Mouse (Mus musculus) cerebellum, postnatal 36 days (tissue): ENCODE results near the gene Atoh7.
"Not testable (repeated sequence)": the region's sequence is repeated elsewhere in the genome, so short reads cannot be mapped to it uniquely, and the experiment has no call there.

Experiments
- DNase-seq, 2 experiments: peaks; one replicate each; pipeline ENCODE4 v3.0.0; 2021 to 2022; ENCODE audit warnings: mixed read lengths in 2 of 2

The Atoh7 gene

DNA sequence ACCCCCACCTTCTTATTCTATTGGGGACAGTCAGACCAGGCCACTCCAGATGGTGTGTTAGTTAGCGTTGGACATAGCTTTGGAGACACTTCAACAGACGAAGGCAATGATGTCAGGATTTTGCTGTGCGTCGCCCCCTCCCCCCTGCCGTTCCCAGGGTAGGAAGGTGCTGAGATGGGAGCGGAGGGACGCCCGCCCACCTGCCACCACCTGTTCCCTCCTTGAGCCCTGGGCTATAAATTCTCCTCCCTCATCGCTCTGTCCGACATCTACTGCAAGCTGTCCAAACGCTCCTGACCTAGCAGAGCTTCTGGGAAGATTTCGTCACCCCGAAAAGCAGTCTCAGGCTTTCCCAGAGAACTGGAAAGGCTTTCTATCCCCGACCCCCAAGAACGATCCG lies at the start of gene Atoh7:
Gene Atoh7 (plus strand): TSS at position 131 of the 400 bp plus-strand sequence.
- DNase-seq: peak; percentile 92 to 94

DNA sequence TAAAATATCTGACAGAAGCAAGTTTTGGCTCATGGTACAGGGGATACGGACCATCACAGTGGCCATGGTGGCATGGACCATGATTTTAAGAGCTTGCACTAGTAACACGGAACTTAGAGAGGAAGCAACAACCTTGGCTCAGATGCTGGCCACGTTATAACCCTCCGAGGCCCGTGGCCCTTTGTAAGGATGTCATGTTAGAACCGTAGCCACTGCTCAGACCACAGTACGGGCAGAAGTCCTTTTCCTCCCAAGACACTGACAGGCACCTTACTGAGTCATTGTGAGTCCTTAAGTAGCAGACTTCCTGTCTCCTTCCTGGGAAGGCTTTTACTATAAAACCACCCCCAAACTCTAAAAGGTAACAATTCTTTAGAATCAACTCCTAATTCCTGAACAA lies 48.2 kb upstream of the Atoh7 start:
- DNase-seq: no peak

DNA sequence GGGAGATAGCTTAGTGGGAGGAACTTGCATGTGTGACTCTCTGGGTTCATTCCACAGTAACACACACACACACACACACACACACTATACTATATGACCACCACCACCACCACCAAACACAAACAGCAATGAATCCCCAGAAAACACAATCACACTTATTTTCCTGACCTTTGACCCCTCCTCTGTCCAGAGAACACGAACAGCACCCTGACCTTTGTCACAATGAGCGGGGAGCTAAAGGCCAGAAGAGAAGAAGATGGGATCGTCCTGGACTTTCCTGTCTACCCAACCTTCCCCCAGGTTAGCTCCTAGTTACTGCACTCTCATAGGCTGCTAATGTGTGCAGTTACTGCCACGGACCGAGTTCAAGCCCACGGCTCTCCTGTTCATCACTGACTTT lies 47.4 kb upstream of the Atoh7 start:
- DNase-seq: no peak

DNA sequence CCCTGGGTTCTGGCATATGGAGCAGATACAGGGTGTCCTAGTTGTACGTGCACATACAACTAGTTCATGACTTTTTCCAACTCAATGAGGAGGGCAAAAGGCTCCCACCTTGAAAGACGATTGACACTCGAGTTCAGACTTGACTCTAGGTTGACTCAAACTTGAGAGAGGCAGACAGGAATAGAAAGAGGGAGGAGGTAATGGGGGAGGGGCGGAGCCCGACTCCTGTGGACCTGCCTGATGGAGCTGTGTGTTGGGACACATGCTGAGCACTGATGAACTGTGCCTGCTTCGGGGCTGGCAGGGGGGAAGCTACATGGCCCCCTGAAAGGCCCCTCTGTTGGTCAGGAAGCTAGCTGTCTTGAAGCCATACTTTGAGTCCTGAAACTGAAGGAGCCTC lies 46.4 kb upstream of the Atoh7 start:
- no peak for DNase-seq

DNA sequence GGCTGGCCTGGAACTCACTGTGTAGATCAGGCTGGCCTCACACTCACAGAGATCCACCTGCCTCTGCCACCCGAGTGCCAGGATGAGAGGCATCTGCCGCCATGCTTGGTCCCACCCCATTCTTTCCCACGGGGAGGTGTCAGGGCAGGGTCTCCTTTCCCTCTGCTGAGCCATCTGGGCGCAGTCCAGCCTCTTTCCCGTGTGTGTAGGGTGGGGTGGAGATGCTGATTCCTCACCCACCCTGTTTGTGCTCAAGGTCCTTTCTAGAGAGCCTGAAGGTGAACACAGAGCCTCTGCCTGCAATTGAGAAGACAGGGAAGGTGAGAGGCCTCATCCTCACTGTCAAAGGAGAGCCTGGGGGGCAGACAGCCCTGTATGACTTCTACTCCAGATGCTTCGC lies 45.4 kb upstream of the Atoh7 start:
- not testable (repeated sequence) for DNase-seq

DNA sequence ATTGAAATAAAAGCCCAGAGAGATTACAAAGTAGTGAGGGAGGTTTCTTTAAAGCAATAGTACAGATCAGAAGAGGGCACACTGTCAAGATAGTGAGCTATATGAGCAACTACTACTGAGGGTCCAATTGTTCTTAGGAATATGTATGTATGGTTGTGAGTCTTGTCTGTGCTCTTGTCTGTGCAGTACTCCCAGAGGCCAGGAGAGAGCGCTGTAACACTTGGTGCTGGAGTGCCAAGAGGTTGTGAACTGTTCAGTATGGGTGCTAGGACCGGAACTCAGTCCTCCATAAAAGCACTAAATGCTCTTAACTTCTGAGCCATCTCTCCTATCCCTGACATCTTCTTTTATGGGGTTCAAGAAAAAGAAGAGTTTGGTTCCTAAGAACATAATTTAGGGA lies 44.9 kb upstream of the Atoh7 start:
- no peak for DNase-seq

DNA sequence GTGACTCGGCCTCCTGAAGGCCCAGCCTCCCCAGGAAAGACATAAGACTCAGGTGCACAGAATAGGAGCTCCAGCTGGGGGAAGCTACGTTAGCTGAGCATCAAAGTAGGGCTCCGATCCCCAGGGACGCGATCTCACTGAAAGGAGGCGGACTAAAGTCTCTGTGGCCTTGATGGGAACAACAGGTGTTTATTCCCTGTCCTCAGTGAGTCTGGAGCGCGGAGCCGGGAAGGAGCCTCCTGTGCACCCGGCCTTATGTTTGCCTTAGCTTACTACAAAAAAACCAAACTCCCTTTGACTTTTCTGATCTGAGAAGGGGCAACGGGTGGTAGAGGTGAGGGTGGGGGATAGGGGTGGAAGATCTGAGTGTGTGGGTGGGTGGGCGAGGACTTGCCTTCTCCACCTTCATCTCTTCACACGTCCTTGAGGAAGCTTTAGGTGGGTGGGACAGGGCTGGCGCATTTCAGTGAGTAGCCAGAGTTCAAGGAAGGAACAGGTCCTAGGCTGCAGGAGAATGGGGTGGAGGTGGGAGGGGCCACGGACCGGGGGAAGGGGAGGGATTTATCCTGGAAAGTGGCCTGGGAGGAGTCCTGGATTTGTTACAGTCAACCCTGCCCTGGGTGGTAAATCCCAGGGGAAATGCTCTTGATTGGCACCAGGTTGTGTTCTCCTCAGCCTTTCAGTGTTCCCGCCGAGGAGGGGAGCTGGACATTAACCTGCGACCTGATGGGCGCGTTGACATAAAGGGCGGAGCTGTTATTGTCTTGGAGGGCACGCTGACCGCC lies 42.3 kb upstream of the Atoh7 start:
- no peak for DNase-seq

DNA sequence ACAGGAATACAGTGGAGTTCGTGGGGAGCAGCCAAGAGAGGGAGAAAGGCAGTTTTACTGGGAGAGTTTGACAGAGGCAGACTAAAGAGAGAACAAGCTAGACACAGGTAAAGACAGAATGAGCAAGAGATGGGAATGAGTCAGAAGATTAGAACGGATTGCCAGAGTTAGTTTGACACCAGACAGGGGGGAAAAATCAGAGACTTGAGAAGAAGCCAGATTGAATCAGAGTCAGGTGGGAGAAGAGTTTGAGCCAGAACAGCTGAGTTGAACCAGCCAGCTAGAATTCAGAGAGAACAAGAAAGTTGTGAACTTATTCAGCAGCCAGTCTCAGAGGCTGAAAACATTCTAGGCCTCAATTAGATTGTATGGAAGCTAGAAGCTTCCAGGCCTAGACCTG lies 39.6 kb upstream of the Atoh7 start, which contains the start of gene Pbld1:
Gene Pbld1 (plus strand): TSS at position 301 of the 400 bp plus-strand sequence.
- no peak for DNase-seq

DNA sequence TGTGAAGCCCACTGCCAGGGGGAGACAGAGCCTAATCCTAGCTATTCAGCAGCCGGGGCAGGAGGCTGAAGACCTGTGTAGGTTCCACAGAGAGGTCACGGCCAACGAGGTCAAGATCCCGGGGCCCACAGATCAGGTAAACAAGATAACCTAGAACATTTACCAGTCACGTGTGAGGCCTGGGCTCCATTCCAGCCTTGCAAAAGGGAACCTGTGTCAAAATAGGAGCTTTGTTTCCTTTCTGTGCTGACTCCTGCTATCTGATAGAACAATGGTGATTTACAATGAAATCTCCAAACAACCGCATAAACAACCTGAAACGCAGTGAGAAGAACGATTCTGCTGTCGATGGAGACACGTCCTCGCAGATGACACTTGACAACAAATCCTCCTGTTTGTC lies 39.0 kb upstream of the Atoh7 start:
- DNase-seq: no peak

DNA sequence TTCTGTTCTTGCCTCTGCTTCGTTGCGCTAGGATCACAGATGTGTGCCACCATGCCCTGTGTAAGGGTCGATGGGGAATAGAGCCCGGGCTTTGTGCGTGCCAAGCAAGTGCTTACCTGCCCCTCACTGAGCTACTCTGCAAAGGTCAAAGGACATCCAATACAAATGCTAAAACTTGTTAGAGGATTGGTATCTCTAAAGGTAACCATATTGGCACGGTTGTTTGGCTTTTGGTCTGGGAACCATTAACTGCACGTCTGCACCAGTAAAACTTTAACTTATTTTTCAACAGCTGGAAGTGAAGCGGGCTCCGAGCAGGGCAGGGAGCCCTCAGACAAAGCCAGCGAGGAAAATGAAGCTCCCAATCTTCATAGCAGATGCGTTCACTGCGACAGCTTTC lies 38.2 kb upstream of the Atoh7 start:
- DNase-seq: no peak

DNA sequence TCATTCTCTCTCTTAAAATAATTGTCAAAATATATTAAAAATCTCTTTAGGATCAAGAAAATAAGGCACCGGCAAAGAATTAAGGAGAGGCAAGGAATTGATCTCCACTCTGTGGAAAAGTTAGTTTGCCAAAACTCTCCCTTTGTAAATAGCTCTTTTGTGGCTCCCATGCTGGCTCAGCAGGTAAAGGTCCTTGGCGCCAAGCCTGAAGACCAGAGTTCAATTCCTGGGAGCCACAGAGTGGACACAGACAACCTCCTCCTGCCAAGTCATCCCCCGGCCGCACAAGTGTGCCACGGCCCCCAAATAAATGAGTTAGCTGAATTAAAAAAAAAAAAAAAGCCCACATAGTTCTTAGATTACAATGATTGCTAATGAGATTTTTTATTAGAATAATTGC lies 36.8 kb upstream of the Atoh7 start:
- DNase-seq: no peak

DNA sequence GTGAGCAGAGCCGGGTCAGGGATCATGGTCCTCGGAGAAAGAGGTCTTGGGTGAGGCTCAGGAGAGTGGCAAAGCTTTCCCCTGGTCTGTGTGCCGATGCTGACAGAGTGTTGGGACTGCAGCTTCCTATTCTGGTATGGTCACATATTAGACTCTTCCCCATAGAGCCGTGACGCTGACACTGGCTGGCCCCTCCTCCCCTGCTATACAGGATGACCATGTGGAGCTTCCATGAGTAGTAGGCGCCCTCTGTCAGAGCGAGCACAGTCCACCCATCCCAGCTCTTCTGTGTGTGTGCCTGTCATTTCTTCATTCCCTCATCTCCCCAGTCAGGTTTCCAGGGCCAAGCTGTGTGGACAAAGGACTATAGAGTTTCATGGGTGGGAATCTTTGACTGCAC lies 36.1 kb upstream of the Atoh7 start:
- DNase-seq: no peak

DNA sequence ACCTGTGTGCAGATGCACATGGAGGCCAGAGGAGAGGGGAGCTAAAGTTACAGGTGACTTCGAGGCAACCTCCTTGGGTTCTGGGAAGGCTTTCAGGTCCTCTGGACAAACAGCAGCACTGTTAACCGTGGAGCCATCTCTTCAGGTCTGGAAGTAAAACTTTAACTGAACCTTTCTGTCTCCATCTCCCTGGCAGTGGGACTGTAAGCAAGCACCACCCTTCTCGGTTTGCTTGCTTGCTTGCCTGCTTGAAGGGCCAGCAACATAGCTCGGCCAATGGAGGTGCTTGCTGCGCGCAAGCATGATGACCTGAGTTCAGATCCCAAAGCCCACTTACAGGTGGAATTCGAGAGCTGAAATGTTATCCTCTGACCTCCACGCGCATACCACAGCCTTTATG lies 34.9 kb upstream of the Atoh7 start:
- DNase-seq: no peak

DNA sequence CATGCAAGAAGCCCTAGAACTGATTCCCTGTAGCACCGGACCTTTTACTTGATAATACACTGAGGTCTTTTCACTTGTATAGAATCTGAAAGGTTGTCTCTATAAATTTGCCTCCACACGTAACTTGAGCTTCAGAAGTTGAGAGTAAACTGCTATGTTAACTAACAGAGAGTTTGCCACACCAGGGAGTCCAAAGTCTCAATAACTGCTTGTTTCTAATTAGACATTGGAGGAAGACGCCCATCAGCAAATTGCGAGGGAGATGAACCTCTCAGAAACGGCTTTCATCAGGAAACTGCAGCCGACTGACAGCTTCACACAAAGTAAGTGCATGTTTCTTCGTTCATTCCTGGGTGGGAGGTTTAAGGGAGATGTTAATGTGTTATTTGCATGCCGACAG lies 33.9 kb upstream of the Atoh7 start:
- no peak for DNase-seq

DNA sequence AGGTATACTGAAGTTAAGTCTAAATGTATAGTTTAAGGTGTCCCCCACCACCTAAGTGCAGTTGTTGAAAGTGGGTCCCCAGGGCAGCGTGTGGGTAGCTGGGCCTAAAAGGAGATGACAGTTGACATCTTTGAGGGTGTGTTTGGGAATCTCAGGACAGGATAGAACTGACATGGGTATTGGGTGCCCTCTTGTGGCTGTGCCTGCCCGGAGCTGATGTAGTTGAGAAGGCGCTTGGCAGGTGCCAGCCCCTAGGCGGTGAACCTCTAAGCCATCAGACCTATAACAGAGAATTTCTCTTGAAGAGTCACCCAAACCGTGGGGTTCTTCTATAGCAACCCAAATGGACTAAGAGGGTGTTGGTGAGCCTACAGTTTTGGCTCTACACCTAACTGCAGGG lies 33.5 kb upstream of the Atoh7 start:
- DNase-seq: peak; percentile 91

DNA sequence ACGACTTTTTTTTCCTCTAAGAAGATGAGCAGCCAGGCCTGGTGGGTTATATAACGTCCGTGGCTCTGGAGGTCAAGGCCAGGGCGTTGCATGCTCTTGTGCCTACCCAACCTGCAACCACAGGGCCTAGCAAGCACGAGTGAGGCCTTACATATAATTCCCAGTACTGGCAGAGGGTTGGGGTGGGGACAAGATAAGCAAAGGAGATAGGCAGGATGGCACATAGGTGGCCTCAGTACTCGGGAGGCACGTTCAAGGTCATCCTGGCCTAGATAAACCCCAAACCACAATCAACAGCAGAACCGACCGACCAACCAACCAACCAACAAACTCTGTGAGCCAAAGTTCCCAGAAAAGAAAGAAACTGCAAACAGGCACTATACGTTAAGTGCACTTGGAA lies 13.1 kb upstream of the Atoh7 start:
- no peak for DNase-seq

DNA sequence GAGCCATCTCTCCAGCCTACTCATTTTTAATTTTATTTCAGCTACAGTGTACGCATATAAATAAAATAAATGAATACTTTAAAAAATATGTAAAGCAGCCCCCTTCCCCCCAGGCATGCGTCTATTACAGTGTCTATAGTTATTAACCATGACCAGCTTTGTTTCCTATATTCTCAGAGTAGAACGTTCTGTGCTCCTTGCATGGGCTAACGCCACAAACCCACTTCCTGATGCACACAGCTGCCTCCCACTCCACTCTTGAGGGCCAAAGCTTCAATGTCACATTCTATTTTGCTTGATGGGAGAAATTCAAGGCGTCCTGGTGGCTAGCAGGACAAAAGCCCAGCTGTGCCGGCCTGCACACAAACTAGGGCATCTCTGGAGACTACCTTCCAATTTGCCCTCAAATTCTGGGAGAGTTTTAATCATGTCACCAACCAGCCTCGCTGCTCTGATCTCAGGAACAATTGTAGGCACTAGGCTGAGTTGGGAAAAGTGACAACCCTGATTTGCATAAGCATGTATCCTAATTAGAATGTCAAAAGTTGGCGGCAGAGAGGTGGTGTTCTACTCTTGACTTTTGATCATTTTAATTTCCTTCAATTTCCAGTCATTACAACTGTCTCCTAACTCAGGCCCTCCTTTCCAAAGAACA lies 10.2 kb upstream of the Atoh7 start:
- DNase-seq: no peak

DNA sequence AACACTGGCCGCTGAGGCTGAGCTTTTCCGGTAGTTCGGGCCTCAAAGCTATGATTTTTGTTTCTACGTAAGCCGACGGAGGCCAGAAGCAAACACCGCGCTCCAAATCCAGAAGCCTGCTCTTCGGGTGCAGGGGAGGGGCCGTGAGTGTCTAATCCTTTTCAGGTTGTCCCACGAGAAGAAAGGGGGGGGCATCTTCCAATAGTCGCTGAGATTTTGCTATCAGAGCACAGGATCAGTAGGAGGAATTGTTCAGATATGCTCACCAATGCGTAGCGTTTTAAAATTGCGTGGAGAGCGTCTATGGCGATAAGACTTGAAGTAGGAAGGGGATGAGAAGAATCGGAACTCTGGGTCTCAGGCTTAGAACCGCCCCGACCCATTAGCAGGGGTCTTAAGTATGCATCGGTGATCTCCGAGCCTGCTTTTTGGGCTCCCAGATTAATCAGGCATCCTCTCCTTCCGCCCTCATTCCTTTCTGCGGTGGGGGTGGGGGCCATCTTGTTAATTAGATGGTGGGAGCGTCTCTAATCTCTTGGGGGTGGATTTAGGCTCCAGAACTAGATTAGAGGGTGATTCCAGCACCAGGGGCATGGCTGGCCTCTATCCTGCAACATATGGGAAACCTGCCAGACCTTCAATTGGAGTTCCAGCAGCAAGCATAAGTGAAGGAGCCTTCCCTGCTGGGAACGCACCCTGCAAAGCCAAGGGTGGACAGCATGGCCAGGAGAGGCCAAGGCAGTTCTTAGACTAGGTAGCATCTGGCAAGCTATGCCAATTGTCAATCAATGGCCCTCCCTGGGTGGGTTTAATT lies 9.5 kb upstream of the Atoh7 start:
- peak; percentile 33 to 53 for DNase-seq

DNA sequence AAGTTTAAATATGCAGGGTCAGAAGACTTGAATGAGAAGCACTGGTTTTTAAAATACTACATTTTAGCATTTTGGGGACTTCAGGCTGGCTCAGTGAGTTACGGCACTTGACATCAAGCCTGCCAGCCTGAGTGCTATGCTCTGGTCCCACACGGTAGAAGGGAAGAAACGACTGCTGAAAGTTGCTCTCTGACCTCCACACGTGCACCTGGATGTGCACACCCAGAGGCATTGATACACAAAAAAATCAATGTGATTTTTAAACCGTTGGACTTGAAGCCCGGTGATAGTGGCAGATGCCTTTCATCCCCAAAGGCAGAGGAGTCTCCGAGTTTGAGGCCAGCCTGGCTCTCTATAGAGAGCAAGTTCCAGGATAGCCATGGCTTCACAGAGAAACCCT lies 7.5 kb upstream of the Atoh7 start:
- DNase-seq: no peak

DNA sequence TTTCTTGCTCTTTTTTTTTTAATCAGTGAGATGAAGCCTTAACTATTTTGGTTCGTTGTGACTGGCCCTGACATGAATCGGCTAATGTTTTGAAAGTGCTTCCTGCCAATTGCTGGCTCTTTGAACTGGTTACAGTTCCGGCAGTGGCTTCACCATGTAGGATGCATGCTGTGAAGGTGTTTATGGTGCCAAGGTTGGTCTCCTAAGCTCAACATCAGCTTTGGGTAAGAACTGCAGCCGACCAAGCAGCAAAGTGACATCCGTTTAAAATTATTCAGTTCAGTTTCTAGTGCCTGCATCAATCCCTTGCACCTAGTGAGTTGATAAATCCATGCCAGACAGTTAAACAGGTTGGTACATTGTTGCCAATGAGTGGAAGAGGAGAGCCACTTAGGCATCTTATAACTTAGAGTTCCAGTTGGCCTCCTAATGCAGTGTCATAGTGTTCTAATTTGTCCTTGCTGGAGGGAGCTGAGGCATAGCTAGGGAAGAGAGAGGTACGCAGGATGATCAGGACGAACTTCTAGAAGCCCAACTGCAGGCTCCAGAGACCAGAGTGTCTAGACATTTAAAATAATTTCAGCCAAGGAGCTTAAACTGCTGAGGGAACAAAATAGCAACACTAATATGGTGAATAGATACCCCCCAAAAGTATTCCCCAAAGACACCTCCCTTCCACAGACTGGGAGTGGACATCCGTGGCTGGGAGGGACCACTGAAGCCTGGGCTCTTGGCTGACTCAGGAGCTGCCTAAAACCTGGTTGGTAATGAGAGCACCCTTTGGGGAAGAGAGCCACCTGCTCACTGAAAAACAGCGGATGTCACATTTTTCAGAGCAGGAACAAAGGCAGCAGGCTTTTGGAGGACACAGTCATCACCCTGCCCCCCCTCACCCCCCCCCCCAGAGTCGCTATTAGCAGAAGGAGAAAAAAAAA lies 6.6 kb upstream of the Atoh7 start:
- peak; percentile 64 for DNase-seq

DNA sequence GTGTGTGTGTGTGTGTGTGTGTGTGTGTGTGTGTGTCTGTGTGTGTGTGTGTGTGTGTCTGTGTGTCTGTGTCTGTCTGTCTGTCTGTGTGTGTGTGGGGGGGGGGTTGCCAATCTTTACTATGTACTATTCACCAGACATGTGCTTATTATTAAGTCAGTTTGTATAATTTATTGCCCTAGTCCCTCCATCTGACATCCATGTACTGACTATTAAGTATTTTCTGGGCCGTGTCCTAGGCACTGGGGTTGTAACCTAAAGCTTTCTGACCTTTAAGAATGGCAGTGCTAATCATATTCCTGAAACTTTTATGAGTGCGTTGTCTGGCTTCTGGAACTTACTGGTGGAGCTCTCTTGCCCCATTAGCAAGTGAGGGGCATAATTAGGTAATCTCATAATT lies 2.7 kb upstream of the Atoh7 start:
- DNase-seq: no peak

DNA sequence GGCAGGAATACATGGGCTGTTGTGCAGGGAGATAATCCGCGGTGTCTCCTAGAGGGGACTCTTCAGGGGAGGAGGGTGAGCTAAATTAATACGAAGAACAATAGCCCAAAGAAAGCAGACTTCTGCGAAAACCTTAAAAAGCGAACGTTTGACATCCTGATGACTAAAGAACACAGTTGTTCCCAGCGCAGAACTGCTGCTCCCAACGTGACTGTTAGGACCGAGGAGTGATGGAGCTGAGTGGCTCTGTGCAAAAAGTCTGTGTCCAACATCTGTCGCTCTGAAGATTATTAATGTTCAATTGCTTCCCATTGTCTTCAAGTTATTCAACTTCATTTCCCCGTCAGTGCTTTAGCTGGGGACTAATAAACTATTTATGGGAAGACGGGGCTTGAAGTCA lies 1.3 kb upstream of the Atoh7 start:
- no peak for DNase-seq
